Mouse (Mus musculus): ENCODE measurements around the gene Aaas.

The Aaas gene

GRCm38 (mm10) chr15:102310074-102310845 is 40.3 kb downstream of the Aaas start:
- DNase-seq (ENCODE audit: low read depth, low spot score) = peak; percentile 24

GRCm38 (mm10) chr15:102308717-102309116 is 41.9 kb downstream of the Aaas start:
- no peak for DNase-seq (ENCODE audit: low read depth, low spot score)

GRCm38 (mm10) chr15:102302542-102302941 is 48.0 kb downstream of the Aaas start:
- no peak for DNase-seq (ENCODE audit: low read depth, low spot score)

GRCm38 (mm10) chr15:102296368-102297006 is 54.1 kb downstream of the Aaas start:
- DNase-seq (ENCODE audit: low read depth, low spot score) = no peak

GRCm38 (mm10) chr15:102295633-102296367 is 54.8 kb downstream of the Aaas start, which contains the start of gene Espl1:
Gene Espl1 (plus strand): TSS chr15:102296266.
- DNase-seq (ENCODE audit: low read depth, low spot score) = peak; percentile 95
